Mouse (Mus musculus) granulocyte monocyte progenitor cell, adult 5-6 weeks (primary cell): Measurements from ENCODE around the gene Acss1. TPM values are rescaled to one million over a fixed set of nuclear protein-coding genes. Genes with fewer than 3 reads are reported as not detected.

Experiments
- ATAC-seq: replicated peaks from 2 replicates; pipeline ENCODE4 v1.8.0; 2016; ENCODE audit warnings: mild to moderate bottlenecking, moderate TSS enrichment, inconsistent platforms; ENCODE audit not compliant: poor library complexity, severe bottlenecking
- total RNA-seq, 2 experiments: library from RNA; stranded (forward) in 1 of 2; stranded (reverse) in 1 of 2; fragments of 200-712, 200-1000 nt in 1 of 2; fragments of >200 nt in 1 of 2; fragmentation: Nextera tagmentation in 1 of 2; gene quantifications; 2 replicates each; pipeline ENCODE4 v1.2.3; 2014 to 2017

Acss1 gene
- total RNA-seq, 2 experiments from 2014 or later, result 12.2 to 14.5 TPM

- ATAC-seq, result no peak
Observed at GRCm38 (mm10) chr2:150646411-150647121, 21.7 kb downstream of the Acss1 start.

- ATAC-seq, result no peak
Observed at GRCm38 (mm10) chr2:150645225-150645624, 23.1 kb downstream of the Acss1 start.

GRCm38 (mm10) chr2:150643726-150644415 lies 24.4 kb downstream of the Acss1 start:
- no peak for ATAC-seq

- ATAC-seq, result no peak
Observed at GRCm38 (mm10) chr2:150643166-150643565, 25.1 kb downstream of the Acss1 start.

- ATAC-seq, result no peak
Observed at GRCm38 (mm10) chr2:150638370-150638733, 29.9 kb downstream of the Acss1 start.

- ATAC-seq, result no peak
Observed at GRCm38 (mm10) chr2:150637702-150638369, 30.5 kb downstream of the Acss1 start.

GRCm38 (mm10) chr2:150635877-150636446 lies 32.3 kb downstream of the Acss1 start:
- no peak for ATAC-seq

GRCm38 (mm10) chr2:150629255-150629654 lies 39.0 kb downstream of the Acss1 start:
- peak; percentile 48 for ATAC-seq

- peak; percentile 72 for ATAC-seq
Observed at GRCm38 (mm10) chr2:150627140-150627539, 41.2 kb downstream of the Acss1 start.

GRCm38 (mm10) chr2:150624926-150625325 lies 43.4 kb downstream of the Acss1 start:
- ATAC-seq, result no peak

- ATAC-seq, result no peak
Observed at GRCm38 (mm10) chr2:150623957-150624356, 44.3 kb downstream of the Acss1 start.

- ATAC-seq, result peak; percentile 36
Observed at GRCm38 (mm10) chr2:150621698-150622097, 46.6 kb downstream of the Acss1 start.

- ATAC-seq, result peak; percentile 26
Observed at GRCm38 (mm10) chr2:150610097-150610496, 58.2 kb downstream of the Acss1 start.

GRCm38 (mm10) chr2:150608872-150609560 lies 59.3 kb downstream of the Acss1 start:
- ATAC-seq, result peak; percentile 63

- peak; percentile 86 for ATAC-seq
Observed at GRCm38 (mm10) chr2:150608087-150608799, 60.1 kb downstream of the Acss1 start, which contains the start of gene Apmap. TSS of gene Apmap (minus strand) at chr2:150608567.

- ATAC-seq, result no peak
Observed at GRCm38 (mm10) chr2:150607086-150607485, 61.2 kb downstream of the Acss1 start.

GRCm38 (mm10) chr2:150604802-150605201 lies 63.5 kb downstream of the Acss1 start:
- ATAC-seq, result 0 out of 2 replicates have a peak, but pooled peaks have one; percentile 7

GRCm38 (mm10) chr2:150602166-150602565 lies 66.1 kb downstream of the Acss1 start:
- ATAC-seq, result no peak

GRCm38 (mm10) chr2:150600263-150600662 lies 68.0 kb downstream of the Acss1 start:
- no peak for ATAC-seq
